Mouse (Mus musculus): Measurements from ENCODE around the gene Tmc5. TPM values are rescaled to one million over a fixed set of nuclear protein-coding genes. Genes with fewer than 3 reads are reported as not detected.

The Tmc5 gene
- total RNA-seq, 2 experiments from 2014 or later: 0.14 to 0.26 TPM

DNA sequence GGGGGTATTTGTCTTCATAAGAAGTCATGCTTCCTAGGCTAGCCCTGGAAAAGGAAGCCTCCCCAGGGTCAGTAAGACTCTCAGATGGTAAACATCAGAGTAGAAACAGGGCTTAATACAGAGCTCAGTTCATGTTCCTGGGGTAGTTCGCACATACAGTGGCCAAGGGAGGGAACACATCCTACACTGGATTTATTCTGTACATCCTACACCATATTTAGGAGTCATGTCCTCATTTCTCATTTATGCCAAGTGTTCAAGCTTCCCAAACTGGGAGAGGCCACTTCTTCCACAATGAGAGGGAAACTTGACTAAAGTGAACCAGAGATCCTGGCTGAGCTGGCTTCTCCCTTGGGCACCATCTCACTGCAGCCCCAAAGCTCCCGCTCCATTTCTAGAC lies 70.7 kb downstream of the Tmc5 start:
- no peak for DNase-seq (ENCODE audit: low spot score)
- intact Hi-C loops (cut with DNase I): no loop called here

DNA sequence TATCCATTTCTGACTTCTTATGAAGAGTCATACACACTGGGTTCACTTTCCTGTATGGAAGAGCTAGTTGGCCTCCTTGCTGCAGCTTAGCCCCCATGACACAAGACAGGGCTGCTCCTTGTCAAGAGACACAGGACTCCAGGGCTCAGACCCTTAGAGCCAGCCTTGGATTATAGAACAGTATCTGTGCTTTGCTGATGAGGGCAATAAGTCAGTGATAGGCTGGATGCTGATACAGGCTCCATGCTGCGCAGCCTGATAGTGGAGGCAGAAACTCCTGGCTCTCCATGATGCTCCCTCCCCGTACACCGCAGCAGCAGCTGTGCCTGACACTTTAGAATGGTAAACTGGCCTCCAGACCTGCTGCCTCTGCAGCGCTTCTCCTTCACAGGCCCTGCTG lies 73.0 kb downstream of the Tmc5 start:
- no peak for DNase-seq (ENCODE audit: low spot score)
- intact Hi-C loops (cut with DNase I): no loop called here

DNA sequence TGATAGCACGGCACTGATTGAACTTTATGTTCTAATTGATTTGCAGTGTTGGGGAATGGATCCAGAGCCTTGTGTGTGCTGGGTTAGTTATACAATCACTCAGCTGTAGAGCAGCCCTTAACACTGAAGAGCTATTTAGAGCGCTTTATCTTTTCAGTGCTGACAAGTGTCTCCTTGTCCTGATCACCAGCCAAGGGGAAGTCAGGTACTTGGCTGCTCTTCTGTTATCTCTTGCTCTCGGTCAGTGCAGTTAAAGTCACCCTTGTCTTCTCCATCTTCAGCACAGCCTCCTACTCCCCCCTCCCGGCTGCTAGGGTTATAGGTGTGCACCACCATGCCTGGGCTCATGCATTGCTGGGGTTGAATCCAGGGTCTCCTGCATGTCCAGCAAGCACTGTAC lies 79.7 kb downstream of the Tmc5 start:
- intact Hi-C loops (cut with DNase I): no loop called here
- no peak for DNase-seq (ENCODE audit: low spot score)

DNA sequence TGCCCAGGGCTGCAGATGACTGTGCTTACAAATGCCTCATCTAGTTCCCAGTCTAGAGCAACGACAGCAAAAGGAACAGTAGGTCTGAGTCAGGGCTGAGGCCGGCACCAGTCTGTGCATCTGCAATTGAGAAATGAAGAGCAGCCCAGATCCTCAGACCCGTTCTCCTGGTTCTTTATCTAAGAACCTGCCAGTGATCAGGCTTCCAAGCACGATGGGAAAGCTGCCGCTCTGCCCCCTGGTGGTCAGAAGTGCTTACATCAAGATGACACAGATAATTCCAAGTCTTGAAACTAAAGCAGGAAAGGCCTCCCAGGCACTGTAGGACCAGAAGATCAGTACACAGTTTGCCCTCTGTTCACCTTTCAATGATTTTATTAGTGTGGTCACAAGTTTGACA lies 91.1 kb downstream of the Tmc5 start:
- no peak for DNase-seq (ENCODE audit: low spot score)
- intact Hi-C loops (cut with DNase I): loop anchor here (1.0 to 10.0 kb wide), 3 partner anchors 93 to 384 kb away; partner anchors contain the start of gene Syt17

DNA sequence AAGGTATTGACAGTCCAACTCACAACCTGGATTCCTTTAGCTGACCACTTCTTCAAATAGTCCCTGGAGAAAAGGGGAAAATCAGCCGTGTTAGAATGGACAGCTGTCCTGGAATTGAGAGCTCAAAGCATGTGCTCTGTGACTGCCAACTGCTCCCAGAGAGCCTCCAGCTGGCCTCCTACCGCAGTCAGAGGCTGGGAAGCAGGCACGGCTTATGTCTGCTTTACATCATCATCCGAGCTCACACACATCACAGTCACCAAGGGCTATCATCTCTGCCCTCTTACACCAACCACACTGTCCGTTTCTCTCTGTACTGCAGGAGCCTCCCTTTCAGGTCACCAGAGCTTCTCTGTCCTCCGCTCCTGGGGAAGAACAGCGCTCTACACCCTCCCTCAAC lies 92.0 kb downstream of the Tmc5 start:
- intact Hi-C loops (cut with DNase I): loop anchor here (2.0 to 10.0 kb wide), 2 partner anchors 94 to 244 kb away; partner anchors contain the start of gene Syt17
- DNase-seq (ENCODE audit: low spot score): no peak

DNA sequence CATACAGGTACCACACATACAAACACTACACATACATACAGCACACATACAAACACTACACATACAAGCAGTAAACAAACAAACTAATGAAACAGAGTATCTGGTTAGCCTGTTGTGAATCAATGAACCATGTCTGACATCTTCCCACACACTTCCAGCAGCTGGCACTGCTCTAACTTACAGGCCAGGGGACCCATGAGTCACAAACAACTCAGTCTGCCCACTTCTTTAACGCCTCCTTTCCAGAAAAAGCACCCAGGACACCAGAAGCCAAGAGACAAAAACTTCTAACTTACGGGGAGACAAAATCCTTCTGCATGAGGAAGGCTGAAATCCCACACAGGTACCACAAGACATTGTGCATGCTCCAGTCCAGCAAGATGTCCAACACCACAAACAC lies 94.2 kb downstream of the Tmc5 start:
- no peak for DNase-seq (ENCODE audit: low spot score)
- intact Hi-C loops (cut with DNase I): no loop called here

DNA sequence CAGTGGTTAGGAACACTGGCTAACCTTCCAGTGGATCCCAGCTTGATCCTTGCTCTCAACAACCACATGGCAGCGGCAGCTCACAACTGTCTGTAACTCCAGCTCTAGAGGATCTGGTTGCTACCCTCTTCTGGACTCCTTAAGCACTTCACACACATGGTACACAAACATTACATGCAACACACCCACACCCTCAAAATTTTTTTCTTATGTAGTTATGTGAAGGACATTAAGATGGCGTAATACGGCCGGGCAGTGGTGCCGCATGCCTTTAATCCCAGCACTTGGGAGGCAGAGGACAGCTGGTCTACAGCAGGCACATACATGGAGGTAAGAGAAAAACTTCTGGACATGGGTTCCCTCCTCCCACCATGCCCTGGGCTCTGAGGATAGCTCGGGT lies 99.0 kb downstream of the Tmc5 start:
- no peak for DNase-seq (ENCODE audit: low spot score)
- intact Hi-C loops (cut with DNase I): no loop called here

DNA sequence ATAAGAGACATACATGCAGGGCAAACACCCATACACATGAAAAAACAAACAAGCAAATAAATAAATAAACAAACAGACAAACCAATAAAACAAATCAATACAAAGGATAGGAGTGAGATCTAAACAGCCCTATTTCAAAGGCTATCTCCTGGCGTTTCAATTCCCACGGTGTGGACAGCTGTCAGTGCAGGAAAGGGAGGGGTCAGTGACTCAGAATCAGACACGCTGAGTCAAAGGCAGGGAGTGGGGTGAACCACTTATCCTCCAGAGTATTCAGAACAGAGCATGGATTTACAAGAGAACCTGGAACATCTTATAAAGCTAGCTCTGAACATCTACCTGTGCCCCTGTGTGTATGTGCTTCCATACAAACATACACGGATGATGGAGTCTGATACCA lies 100.1 kb downstream of the Tmc5 start:
- DNase-seq (ENCODE audit: low spot score): no peak
- intact Hi-C loops (cut with DNase I): no loop called here

DNA sequence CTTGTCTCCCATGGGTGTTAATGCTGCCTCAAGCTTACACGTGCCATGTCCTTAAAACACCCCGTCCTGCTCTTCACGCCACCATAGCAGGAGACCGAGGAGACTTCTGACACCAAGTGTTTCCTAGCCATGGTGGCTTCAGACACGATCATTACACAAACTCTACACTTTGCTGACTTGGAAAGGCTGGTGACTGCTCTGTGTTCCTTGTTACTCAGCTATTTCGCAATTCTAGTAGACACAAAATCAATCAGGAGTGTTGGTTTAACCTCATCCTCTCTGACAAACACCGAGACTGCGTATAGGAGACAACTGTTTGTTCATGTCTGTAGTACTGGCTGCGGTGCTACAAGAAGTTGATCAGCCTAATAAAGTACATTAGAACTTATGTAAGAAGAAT lies 101.8 kb downstream of the Tmc5 start:
- intact Hi-C loops (cut with DNase I): no loop called here
- DNase-seq (ENCODE audit: low spot score): no peak

DNA sequence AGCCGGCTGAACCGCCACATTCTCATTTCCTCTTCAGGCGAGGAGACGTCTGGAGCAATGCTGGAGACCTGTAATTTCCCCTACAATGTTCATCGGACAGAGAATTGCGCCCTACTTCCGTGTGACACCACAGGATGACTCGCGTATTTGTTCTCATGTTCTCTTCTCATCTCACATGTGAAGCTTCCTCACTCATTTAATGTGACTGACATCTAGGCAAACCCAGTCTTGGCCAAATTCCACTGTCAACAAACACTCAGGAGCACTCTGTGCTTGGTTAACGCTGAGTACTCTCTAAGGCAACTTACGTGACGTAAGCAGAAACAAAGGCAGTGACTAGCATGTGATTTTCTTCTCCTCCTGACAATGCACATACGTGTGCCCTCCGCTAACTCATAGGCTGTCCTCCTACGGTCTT lies 106.1 kb downstream of the Tmc5 start:
- DNase-seq (ENCODE audit: low spot score): no peak
- intact Hi-C loops (cut with DNase I): no loop called here

DNA sequence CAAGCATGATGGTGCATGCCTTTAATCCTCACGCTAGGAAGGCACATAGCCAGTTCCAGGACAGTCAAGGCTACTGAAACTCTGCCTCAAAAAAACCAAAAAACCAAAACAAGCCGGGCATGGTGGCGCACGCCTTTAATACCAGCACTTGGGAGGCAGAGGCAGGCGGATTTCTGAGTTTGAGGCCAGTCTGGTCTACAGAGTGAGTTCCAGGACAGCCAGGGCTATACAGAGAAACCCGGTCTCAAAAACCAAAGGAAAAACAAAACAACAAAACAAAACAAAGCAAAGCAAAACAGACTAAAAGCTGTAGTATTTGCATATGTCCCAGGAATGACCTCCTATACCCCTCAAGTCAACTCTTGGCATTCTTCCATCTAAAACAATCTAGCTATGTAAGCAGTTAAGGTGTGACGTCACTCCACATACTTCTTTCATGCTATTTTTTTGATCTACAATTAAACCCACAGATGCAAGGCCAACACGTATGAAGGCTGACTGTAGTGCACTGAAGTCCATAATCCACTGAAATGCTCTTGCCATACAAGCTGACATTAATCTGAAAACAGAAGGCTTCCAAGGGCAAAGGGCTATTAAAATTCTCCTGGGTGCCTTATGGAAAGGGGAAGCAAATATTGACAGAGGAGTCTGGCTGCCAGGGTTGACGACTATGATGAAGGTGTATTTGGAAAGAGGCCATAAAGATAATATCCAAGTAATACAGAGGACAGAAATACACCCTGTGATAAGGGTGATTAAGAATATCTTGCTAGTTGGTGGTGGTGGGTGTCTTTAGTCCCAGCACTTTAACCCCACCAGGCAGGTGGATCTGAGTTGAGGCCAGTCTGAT lies 107.1 kb downstream of the Tmc5 start:
- intact Hi-C loops (cut with DNase I): no loop called here
- DNase-seq (ENCODE audit: low spot score): no peak

DNA sequence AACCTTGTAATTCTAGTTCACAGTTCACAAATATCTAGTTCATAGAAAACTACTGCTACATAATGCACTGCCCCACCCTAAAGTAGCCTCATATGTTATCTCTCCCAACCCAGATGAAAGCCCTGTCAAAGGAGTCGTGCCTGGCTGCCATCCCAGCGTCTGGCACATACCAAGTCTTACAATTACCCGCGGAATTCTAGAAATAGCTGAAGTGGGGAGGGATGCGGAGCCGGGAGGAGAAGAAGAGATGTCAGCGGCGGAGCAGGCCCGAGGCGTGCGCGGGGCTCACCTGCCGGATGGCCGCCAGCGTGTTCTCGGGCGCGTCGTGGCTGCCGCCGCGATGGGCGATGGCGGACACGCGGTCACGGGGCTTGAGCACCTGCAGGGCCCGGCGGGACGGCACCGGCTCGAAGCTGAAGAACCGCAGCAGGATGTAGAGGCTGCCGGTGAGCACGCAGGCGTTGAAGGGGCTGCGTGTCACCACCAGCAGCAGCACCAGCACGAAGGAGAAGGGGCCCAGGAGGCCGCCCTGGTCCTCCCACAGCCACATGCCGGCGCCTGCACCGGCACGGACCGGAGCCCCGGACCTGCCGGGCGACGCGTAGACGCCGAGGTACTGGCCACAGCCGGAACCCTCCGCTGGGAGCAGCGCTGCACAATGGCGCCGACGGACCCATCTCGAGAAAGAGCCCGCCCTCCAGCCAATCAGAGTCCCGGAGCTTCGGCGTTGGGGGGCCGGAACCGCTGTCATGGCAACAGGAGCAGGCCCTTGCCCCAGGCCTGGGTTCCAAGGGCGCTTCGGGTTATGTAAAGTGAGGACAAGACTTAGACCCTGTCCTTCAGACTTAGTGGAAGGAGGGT lies 108.2 kb downstream of the Tmc5 start, which contains the start of gene Gde1:
Gde1 (minus strand) TSS at position 678 of the 861 bp plus-strand sequence.
- peak; percentile 86 for DNase-seq (ENCODE audit: low spot score)
- intact Hi-C loops (cut with DNase I): no loop called here

DNA sequence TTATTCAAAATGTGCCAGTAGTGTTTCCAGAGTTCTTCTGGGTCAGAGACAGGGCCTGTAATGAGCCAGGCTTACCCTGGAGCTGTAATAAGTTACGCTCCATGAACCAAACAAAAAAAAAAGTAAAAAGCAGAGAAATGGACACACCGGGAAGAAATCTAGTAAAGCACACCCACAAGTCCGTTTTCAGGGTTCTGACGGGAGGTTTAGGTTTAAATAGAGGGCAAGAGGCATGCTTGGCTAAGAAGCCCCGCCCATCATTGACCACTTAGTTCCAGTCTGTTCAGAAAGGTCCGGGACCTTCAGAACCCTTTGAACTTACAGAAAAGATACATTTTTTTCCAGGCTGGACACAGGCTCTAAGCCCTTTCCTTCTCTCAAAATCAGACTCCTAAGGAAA lies 109.0 kb downstream of the Tmc5 start:
- DNase-seq (ENCODE audit: low spot score): no peak
- intact Hi-C loops (cut with DNase I): no loop called here

DNA sequence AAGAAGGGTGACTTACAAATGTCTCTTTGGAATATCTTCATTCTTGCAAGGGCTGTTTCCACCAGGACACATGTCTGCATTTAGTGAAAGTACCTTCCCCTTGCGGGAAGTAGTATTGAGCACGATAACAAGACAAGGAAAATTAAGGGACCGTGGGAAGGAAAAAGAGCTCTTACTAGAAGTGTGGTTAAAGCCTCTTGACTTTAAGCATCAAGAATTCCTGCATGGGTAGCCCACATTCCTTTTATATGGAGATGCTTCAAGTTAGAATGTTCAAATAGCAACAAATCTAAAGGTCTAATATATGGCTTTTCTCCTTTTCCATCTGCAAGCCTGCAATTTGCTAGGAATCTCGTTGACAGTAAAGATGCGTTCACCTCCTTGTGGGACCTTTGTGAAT lies 109.4 kb downstream of the Tmc5 start:
- DNase-seq (ENCODE audit: low spot score): no peak
- intact Hi-C loops (cut with DNase I): no loop called here

DNA sequence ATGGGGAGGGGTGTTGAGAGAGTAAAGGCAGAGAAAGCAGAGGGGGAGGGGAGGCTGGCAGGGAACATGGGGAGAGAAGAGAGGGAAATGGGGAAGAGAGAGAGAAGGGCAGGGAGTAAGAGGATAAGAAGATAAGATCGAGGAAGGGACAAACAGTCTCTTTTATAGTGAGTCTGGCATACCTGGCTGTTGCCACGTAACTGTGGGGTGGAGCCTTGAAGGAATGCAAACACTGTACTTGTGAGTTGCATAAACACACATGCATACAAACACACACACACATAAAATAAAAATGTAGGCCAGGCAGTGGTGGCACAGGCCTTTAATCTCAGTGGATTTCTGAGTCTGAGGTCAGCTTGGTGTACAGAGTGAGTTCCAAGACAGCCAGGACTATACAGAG lies 110.1 kb downstream of the Tmc5 start:
- intact Hi-C loops (cut with DNase I): no loop called here
- DNase-seq (ENCODE audit: low spot score): no peak

DNA sequence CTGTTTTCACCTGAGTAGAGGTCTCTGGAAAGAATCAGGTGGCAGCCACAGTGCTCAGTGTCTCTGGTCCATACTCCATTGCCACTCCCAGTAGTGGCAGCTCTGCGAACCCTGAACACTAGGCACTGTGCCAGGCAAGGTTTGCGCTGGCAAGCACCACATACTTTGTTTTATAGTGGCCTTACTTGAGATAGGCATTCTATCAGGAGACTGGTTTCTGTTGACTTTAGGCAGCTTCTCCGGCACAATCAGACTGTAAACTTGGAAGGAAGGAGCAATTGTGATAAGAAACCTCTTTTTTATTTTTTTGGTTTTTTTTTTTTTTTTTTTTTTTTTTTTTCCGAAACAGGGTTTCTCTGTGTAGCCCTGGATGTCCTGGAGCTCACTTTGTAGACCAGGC lies 110.9 kb downstream of the Tmc5 start:
- intact Hi-C loops (cut with DNase I): no loop called here
- DNase-seq (ENCODE audit: low spot score): no peak

DNA sequence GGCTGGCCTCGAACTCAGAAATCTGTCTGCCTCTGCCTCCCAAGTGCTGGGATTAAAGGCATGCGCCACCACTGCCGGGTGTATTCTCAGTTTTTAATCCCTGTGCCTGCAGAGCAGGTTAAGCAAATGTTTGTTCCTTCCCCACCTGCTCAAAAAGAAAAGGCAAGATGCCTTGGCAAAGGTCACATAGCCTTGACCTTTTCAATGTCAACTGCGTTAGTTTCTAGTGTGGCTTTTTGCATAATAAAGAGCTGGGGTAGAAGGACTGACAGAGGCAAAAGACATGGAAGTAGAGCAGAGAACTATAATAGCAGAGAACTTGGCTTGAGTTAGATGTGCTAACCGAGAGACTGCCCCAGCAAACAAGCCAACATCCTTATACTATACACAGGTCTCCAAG lies 113.7 kb downstream of the Tmc5 start:
- intact Hi-C loops (cut with DNase I): loop anchor here (5.0 kb wide), 1 partner anchor 583 kb away; the partner anchor contains the start of gene Arl6ip1

DNA sequence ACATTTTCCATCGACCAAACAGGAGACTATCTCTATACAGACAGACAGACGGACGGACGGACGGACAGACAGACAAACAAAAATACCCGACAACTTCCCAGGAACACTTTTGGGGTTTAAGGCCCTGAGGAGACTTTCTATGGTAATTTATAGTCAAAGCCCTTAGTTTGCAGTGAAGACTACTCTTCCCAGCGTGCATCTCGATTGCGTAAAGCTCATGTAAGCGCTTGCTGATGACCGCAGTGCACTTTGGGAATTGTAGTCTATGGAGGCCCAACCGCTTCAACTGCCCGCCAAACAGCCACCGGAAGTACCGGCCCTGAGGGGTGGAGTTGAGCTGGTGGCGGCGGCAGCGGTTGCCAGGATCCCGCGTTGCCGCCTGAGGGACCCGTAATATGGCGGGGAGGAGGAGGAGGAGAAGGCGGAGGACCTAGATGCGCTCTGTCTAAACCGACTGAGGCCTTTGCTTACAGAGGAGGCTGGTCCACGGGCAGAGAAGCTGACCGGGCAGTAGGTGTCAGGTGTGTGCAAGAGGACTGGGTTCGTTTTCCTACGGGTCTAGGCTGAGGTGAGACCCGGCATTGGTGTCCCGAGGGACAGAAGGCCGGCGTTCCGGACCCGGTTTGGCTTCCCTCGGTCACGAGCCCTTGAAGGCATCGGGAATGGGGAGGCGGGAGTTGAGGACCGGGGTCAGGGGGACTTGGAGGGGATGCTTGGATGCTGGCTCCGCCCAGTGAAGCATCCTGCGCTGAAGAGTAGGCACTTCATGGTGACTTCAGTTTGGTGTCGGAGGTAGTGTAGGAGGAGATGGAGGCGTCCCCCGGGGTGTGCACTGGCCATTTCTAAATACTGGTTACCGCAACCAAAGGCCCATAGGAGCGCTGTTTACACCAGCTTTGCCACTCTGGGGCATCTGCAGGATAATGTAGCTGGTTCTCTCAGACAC lies 115.4 kb downstream of the Tmc5 start, which contains the start of gene Ccp110:
Ccp110 (plus strand) TSS at position 325 of the 946 bp plus-strand sequence.
- DNase-seq (ENCODE audit: low spot score): peak; percentile 91
- intact Hi-C loops (cut with DNase I): loop anchor here (1.0 to 5.0 kb wide), 2 partner anchors 29 to 585 kb away; partner anchors contain the start of gene Arl6ip1

More for the DNA sequence above, 113.7 kb downstream of the Tmc5 start:
- no peak for DNase-seq (ENCODE audit: low spot score)

DNA sequence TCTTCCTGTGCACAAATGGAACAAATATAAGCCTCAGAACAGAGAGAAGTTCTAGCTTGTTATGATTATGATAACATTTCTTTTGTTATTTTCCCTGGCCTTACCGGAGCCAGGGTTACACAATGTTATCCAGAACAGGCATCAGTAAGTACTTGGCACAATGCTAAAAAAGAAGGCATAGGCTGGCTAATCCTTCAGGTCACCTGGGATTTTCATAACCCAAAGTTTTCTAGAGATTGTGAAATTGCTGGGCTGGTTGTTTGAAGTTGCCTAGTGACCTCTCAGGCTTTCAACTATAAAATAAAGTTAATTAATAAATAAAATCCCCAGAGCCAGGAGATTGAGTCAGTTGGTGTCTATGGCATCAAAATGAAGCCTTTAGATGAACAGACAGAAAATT lies 117.8 kb downstream of the Tmc5 start:
- intact Hi-C loops (cut with DNase I): loop anchor here (5.0 kb wide), 1 partner anchor 588 kb away; the partner anchor contains the start of gene Arl6ip1
- DNase-seq (ENCODE audit: low spot score): no peak

Data from heart, postnatal 25 days (tissue).